Mouse (Mus musculus): ENCODE measurements around the gene Gdf15.

DNA sequence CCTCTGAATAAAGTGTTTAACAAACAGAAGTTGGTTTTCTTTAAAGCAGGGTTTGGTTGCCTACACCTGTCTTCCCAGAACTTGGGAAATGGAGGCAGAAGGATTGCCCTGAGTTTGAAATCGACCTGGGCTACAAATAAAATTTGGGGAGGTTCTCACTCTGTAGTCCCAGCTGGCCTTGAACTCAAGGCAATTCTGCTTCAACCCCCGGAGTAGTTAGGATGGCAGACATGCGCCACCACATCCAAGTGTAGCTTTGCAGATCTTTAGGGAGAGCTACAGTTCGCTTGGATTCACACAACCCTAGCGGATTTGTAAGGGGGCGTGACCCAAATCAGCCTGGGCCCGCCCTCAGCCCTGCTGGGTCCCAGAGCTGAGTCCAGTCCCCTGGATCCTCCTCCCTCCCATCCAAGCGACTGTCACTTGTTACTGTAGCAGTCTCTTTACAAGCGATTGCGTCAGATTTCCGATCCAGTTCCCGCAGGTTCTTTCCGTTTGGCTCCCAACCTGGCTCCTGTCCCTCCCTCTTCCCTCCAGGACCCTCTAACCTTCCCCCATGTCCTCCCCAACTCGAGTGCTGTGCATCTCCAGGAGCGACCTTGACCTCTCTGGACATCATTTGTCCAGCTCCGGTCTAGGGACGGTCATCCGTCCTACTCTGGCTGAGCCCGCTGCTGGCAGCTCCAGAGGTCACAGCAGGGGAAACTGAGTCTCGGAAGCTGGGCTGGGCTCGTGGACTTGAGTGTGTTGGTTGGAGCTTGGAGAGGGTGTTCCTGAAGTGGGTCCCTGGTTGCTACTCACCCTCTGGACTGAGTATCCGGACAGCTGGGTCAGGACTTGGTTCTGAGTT lies 1.5 kb downstream of the Gdf15 start:
- TF ChIP-seq CHD2 (IDR thresholded peaks at IDR 0.05; ENCODE audit: low read length) (no peak), TBP (IDR thresholded peaks at IDR 0.05; ENCODE audit: low read depth, low read length) (no peak), TCF12 (IDR thresholded peaks at IDR 0.05; ENCODE audit: low read depth, low read length) (no peak), EP300 (IDR thresholded peaks at IDR 0.05; ENCODE audit: low read depth in 1 of 2, low read length in 2 of 2) (no peak), HCFC1 (IDR thresholded peaks at IDR 0.05; ENCODE audit: low read depth, low read length) (no peak), CTCF (IDR thresholded peaks at IDR 0.05 in 2 of 3, conservative IDR thresholded peaks at IDR 0.05 in 1 of 3; ENCODE audit: control insufficient read depth in 1 of 3, insufficient read depth in 1 of 3, low read depth in 2 of 3, low read length in 3 of 3, poor library complexity in 1 of 3, severe bottlenecking in 1 of 3) (no peak), MYB (IDR thresholded peaks at IDR 0.05; ENCODE audit: low read depth, low read length) (no peak), USF2 (IDR thresholded peaks at IDR 0.05; ENCODE audit: borderline replicate concordance in 1 of 2, insufficient read depth in 1 of 2, low read depth in 1 of 2, low read length in 2 of 2) (no peak)

Measured in MEL (cell line).